Mouse (Mus musculus): Measurements from ENCODE around the gene Inpp5a.

Inpp5a gene

DNA sequence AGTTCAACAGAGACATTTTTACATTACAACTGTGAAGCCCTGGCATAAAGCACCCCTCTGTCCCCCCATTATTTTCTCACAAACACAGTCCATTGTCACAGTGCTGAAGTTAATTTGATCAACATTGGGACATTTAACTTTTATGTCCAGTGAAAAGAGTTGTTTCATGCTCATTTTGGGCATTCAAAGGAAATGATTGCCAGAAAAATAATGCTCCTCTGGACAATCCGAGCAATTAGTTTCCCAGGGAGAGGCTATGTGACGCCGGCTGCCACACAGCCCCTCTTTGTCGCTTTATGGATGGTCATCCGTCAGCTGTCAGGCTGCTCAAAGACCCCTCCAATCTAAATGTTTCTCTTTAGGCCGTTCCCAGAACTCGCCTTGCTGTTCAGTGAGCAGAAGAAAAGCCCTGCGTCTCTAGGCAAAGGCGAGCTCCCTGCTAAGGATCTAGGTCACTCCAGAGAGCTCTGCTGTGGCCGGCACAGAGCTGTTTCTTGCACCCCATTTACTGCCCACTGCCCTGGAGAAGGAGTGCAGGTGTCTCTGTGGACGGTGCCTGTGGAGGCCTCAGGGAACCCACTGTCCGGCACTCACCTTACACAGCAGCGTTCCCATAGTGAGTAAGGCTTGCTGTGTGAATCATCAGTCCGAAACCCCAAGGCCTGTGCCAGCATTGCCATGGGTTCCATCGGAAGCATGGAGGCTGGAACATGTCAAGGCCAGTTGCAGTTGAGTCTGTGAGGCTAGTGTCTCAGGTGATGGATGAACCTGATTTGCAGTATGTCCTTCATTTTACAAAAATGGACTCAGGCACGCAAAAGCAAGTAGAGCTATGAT, 141.9 kb downstream of the Inpp5a start:
- DNase-seq (ENCODE audit: low read depth in 2 of 2, low spot score in 2 of 2) = no peak

DNA sequence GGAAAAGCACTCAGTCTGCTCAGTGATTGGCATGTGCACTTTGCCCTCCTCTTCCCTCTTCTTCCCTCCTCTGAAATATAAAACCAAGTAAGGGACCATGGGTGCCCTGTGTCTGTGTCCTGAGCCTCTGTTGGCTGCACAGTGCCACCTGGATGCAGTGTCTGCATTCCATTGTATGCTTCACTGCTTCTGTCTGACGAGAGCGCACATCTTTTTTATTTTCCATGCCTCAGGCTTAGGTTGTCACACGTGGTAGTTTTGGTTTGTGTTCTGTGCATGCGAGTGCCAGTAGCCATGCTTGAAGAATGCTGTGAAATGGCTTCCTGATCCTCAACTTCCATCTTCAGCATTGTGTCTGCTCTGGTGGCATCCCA, 142.5 kb downstream of the Inpp5a start:
- no peak for DNase-seq (ENCODE audit: low read depth in 2 of 2, low spot score in 2 of 2)

GRCm38 (mm10) chr7:139536331-139536730, 147.4 kb downstream of the Inpp5a start:
- no peak for DNase-seq (ENCODE audit: low read depth in 2 of 2, low spot score in 2 of 2)

GRCm38 (mm10) chr7:139536831-139537230, 147.9 kb downstream of the Inpp5a start:
- DNase-seq (ENCODE audit: low read depth in 2 of 2, low spot score in 2 of 2) = no peak

- no peak for DNase-seq (ENCODE audit: low read depth in 2 of 2, low spot score in 2 of 2)
Observed at GRCm38 (mm10) chr7:139537831-139538230, 148.9 kb downstream of the Inpp5a start.

DNA sequence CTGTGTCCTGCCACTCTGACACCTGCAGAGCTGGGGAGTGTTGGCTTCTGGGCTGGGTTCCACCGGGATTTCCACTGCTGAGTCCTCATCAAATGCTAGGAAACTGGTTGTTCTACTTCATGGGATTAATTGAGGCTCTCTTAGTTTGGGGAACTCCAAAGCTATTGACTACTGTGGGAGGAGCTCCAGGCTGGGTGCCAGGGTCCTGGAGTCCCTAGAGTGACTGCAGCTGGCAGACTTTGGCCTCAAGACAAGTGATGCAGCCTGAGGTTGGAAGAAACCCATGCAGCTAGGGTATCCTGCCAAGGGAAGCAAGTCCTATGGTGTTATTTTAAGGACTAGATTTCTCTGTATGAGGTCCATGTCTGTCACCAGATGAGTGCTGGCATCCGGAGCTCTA, 149.6 kb downstream of the Inpp5a start:
- no peak for DNase-seq (ENCODE audit: low read depth in 2 of 2, low spot score in 2 of 2)

DNA sequence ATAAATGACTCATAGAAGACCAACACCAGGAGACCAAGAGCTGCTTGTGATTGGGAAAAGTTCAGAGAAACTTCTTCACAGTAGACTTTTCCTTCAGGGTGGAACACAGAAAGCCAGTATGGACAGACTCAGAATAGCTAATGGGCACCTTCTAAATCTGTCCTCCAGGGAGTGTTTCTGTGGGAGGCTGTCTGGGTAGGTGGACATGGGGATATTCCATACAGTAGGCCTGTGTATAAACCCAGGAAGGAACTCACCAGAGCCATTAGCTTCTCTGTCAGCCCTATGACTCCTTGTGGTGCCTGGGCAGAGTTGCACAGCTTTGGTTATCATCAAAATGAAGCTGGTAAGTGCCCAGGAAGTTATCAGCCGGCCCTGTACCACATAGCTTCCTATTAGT, 151.7 kb downstream of the Inpp5a start:
- DNase-seq (ENCODE audit: low read depth in 2 of 2, low spot score in 2 of 2) = no peak

DNA sequence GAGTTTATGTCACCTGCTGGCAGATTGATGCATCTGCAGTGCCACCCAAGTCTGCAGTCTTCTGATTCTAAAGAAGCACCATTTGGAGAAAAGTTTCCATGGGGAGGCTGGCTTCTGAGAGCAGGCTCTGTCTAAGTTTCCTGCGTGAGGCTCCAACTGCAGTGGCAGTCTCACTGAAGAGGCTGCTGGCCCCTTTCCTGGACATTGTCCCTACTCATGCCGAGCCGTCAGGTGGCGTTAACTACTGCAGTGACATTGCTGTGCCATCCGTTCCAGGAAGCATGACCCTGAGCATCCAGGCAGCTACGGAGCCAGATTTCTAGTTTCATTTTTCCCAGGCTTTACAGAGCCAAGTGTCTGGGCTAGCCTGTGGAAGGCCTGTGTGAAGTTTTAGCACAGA, 152.5 kb downstream of the Inpp5a start:
- DNase-seq (ENCODE audit: low read depth in 2 of 2, low spot score in 2 of 2) = no peak

- DNase-seq (ENCODE audit: low read depth in 2 of 2, low spot score in 2 of 2) = no peak
Observed at GRCm38 (mm10) chr7:139544706-139545625, 156.1 kb downstream of the Inpp5a start.

GRCm38 (mm10) chr7:139547325-139547724, 158.4 kb downstream of the Inpp5a start:
- DNase-seq (ENCODE audit: low read depth in 2 of 2, low spot score in 2 of 2) = no peak

- DNase-seq (ENCODE audit: low read depth in 2 of 2, low spot score in 2 of 2) = no peak
Observed at GRCm38 (mm10) chr7:139550086-139550783, 161.3 kb downstream of the Inpp5a start.

DNA sequence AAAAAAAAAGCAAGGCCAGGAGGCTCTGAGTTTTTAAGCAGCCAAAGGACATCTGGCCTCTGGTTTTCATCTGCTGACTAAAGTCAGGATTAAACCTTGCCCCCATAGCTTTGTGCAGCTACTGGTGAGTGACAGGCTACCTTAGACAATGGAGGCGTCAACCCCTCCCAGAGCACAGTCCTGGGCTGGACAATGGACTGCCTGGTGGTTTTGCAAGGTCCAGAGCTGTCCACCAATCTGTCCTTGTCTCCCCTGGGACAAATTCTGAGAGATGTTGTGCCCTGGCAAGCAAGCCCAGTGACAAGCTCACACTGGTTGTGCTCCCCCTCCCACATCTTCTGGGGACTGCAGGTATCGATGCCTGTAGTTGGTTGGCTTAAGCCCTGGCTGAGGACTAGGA, 162.6 kb downstream of the Inpp5a start:
- no peak for DNase-seq (ENCODE audit: low read depth in 2 of 2, low spot score in 2 of 2)

DNA sequence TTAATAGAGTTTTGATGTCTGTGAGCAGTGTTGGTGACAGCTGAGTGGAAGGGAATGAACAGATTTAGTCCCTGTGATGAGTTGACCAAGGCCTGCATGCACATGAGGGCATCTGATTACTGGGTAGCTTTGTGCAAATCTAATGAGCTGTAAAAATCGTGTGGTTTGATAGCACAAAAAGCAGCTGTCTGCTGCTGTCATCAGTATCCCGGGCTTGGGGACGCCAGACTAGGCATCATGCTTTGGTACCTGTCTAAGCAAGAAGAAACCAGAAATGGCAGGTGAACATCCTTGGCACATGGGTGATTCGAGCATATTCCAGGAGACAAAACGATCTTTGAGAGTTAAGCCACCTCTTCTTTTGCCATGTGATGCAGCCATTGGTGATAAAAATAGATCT, 167.4 kb downstream of the Inpp5a start:
- no peak for DNase-seq (ENCODE audit: low read depth in 2 of 2, low spot score in 2 of 2)

GRCm38 (mm10) chr7:139556746-139557526, 168.0 kb downstream of the Inpp5a start:
- DNase-seq (ENCODE audit: low read depth in 2 of 2, low spot score in 2 of 2) = no peak

GRCm38 (mm10) chr7:139559659-139560058, 170.8 kb downstream of the Inpp5a start:
- DNase-seq (ENCODE audit: low read depth in 2 of 2, low spot score in 2 of 2) = no peak

DNA sequence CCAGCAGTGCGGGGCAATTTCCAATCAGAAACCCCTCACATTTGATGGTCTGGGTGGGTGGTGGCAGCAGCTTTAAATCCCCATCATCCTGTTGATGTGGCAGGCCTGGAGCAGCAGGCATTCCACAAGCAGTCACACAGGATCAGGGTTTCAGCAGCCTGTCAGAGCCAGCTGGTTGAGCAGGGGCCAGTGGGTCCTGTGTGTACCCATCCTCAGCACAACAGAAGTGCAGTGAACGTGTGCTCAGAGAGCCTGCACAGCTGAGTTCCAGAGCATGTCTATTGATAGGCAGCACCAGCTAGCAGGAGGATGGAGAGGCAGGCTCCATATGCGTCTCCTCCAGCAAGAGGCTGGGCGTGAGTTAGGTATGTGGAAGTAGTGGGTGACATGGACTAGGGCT, 174.5 kb downstream of the Inpp5a start:
- DNase-seq (ENCODE audit: low read depth in 2 of 2, low spot score in 2 of 2) = no peak

DNA sequence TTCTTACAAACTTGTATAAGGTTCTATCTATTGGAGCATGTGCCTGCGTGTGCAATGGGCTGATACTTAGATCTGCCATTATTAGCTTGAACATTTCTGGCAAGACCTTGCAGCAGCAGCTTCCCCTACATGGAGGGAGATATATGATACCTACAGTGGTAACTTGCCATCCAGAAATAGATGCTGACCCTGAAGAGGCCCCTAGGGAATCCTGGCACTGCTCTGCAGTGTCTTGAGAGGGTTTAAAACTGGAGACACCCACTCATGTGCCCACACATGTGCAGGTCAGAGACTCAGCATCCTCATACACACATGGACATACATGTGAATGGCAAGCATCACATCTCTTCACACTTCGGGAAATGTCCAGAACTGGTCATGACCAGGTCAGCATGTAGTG, 175.3 kb downstream of the Inpp5a start:
- no peak for DNase-seq (ENCODE audit: low read depth in 2 of 2, low spot score in 2 of 2)

DNA sequence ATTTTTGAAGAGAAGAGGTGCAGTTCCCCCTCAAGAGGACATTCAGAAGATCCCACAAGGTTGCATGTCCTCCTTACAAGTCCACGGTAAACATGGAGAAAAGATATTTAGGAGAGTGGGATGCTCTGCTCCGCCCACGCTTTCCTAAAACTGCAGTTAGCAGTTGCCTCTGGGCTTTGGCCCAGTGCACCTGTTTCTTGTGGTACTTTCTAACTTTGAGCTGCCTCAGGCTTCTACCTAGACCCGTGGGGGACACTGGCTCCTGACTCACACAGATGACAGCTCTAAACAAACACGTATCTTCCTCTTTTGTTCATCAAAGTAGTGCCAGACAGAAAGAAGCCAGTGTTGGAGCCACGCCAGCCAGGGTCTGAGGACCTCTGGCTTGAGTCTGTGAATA, 177.1 kb downstream of the Inpp5a start:
- no peak for DNase-seq (ENCODE audit: low read depth in 2 of 2, low spot score in 2 of 2)

DNA sequence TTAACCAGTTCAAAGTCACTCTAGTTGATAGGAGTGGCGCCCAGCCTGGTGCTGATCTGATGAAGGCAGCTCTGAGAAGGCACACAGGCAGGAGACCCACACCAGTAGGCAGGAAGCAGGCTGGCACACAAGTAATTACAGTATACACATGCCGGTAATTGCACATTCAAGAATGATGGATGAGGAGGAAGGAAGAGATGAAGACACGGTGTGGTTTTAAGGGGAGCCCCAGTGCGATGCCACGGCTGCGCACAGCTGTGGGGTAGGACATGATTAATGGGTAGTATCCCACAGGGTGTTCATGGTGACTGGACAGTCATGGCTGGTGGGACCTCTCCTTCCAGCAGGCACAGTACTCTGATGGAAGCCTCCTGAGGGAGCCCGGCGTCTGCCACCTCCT, 177.6 kb downstream of the Inpp5a start:
- DNase-seq (ENCODE audit: low read depth in 2 of 2, low spot score in 2 of 2) = no peak

GRCm38 (mm10) chr7:139570788-139571187, 181.9 kb downstream of the Inpp5a start:
- no peak for DNase-seq (ENCODE audit: low read depth in 2 of 2, low spot score in 2 of 2)

DNA sequence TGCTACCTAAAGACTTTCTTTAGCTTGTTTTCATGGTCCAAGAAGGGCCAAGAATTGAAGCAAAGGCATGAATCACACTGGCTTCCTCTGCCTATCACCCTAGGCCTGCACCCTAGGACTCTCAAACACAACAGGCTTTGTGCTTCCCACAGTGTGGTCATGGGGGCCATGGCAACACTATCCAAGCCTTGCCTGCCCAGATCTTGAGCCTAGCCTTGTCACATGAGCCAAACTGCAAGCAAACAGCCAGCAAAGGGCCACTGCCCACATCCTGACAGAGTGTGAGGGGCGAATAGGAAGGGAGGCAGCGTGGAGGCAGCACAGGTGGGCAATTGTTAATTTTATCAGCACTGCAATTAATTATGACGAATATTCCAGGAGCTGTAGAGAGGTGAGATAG, 183.8 kb downstream of the Inpp5a start:
- DNase-seq (ENCODE audit: low read depth in 2 of 2, low spot score in 2 of 2) = no peak
